Mouse (Mus musculus) MN1 (cell line): ENCODE results near the gene Hnrnpu.
"Not testable (repeated sequence)": the region's sequence is repeated elsewhere in the genome, so short reads cannot be mapped to it uniquely, and the experiment has no call there.

Experiments
- DNase-seq: peaks from one replicate; pipeline ENCODE4 v3.0.0-alpha.2; 2016; ENCODE audit warnings: low spot score

Hnrnpu gene

DNA sequence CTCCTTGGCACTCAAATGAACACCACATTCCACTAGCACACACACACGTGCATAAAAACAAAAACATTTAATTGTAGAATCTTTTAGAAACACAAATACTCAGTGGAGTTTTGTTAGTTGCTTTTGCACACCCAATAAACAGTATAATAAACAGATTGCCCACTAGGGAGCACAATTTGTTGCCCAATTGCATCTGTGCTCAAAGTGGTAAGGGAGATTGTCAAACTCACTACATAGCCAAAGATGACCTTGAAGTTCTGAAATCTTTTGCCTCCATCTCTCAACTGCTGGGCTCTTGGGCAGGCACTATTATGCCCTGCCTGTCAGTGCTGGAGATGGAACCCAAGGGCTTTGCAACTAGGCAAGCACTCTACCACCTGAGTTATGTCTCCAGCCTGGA lies 27.5 kb downstream of the Hnrnpu start:
- DNase-seq = peak; percentile 66

DNA sequence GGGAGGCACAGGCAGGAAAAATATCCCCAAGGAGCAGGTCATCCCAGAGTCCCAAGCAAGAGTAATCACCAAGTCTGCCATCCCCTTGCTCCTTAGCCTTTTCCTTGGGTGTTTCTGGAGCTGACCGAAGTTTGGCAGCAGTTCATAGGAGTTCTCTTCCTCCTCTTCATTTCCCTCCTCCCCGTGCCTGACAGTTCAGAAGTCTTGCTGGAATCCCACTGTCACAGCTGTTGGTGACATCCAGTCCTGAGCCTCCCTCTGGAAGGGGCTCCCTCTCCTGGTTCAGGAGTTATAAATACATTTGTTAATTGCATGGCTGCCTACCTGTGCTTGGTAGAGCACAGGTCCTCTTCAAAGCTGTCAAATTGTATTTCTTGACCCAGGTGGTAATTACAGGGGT lies 28.1 kb downstream of the Hnrnpu start:
- no peak for DNase-seq

DNA sequence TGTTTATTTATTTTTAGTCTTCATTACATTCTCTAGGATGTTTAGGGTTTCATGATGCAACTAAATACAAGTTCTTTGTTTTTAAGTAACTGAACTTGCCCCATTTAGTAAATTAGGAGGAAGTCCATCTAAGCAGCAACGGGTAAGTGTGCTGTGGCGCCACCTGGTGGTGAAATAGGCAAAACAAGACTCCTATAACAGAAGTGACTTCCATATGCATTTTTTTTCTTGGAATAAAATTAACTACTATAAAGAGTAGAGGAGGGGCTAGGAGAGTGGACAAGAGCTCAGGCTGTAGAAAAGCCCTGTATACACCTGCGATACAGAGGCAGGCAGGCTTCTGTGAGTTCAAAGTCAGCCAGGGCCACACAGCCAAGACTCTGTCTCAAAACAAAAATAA lies 34.2 kb downstream of the Hnrnpu start:
- peak; percentile 61 for DNase-seq

DNA sequence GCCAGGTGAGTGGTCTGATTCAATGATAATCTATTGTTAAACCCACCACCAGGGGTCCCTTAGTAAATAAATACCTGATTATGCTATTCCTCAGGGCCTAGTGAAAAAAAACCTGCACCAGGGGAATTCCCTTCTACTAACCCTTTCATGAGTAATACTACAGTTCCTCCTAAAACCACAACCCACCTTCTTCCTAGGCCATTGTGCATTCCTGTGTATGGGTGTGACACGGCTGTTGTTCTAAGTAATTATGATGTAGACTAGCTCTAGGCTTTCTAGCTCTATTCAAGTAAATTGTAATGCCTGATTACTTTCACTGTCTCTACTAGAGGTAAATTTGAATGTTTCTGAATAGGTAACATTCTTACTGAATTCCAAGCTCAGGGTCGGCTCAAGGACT lies 36.3 kb downstream of the Hnrnpu start:
- not testable (repeated sequence) for DNase-seq

DNA sequence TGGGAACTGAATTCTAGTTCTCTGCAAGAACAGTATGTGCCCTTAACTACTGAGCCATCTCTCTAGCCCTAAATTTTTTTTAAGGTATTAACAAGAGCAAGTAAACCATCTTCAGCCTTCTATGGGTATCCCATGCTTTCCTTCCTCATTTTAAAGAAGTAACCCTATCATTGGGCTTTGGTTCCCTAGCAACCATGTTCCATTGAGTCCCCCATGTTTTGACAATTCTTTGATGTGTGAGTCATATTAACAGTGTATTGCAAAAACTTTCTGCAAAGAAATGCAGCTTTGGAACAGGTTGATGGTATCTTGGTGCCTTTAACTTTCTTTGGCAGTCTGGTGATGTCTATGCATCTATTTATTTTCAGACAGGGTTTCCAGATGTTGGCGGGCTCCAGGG lies 43.5 kb downstream of the Hnrnpu start:
- no peak for DNase-seq

DNA sequence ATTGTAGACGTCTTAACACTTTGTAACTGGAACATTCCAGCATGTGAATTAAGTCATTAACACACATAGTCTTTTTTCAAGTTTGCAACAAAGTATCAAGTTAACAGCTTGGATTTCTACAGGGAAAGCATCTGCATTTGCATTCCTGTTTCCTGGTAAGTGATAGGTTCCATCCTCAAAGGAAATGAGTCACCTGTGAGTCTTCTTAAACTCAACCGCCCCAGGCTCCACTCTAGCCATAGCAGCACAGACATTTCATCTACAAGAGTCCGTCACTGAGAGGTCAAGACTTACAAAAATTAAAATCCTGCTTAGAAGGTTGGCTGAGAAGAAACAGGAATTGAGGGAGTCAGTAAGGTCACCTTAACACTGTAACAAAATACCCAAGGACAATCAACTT lies 45.9 kb downstream of the Hnrnpu start:
- no peak for DNase-seq

DNA sequence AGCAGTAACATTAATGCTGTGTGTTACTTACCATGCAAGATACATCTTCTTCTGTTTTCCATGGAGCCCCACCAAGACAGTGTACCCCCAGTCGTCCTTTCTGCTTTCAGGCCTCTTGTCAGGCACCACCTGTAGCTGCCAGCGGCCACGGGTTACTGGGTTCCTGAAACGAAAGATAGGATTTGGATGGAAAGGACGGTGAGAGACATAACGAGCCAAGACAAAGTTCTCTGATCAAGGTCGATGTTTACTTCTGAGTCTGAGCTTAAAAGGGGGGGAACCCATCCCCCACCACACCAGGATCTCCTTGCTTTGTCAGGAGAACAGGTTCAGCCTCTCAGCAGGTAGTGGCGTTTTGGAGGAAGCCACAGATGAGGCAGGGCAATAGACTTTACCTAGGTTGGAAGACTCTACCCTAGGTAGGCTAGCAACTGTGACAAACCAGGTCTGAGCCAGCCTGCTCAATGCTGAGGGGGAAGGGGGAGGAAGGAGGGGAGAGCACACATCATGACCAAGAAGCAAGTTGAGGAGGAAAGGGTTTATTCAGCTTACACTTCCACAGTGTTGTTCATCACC lies 49.9 kb downstream of the Hnrnpu start:
- no peak for DNase-seq

DNA sequence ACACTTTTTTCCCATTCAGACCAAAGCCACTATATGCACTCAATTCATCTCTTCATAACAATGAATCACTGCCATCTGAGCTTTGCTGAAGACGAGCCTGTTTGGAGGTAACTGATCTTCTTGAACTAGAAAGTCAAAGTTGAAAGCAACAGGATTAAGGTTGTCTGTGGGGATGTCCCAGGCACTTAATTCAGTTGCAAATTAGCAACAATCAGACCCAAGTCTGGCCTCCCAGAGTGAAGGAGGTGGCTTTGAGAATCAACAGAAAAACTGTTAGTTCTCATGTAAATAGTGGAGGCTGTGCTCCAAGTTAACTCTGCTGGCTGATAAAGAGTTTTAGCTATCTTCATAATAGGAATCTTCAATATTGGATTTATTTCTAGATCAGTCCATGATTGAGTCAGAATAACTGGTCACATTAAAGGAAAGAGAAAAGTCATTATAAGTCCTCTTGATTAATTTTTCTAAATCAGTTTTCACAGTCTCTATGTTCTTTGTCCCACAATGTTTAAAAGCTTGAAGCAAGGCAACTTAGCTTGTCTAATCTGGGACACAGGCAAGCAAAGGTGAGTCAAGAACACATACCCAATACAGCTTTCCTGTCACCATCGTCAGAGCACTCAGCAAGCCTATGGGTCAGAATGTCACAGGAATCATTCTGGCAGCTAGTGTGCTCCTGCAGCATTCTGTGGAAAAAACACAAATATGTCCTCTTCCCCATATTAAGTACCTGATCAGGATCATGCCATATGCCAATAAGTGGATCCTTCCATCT lies 53.5 kb downstream of the Hnrnpu start:
- no peak for DNase-seq

DNA sequence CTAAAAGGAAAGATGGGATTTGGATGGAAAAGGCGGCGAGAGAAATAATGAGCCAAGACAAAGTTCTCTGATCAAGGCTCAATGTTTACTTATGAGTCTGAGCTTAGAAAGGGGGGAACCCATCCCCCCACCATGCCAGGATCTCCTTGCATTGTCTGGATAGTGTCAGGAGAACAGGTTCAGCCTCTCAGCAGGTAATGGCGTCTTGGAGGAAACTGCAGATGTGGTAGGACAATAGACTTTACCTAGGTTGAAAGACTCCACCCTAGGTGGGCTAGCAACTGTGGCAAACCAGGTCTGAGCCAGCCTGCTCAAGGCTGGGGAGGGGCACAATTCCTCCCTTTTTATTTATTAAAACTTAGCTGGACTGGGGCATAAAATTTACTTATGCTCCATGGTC lies 54.3 kb downstream of the Hnrnpu start:
- DNase-seq = not testable (repeated sequence)

DNA sequence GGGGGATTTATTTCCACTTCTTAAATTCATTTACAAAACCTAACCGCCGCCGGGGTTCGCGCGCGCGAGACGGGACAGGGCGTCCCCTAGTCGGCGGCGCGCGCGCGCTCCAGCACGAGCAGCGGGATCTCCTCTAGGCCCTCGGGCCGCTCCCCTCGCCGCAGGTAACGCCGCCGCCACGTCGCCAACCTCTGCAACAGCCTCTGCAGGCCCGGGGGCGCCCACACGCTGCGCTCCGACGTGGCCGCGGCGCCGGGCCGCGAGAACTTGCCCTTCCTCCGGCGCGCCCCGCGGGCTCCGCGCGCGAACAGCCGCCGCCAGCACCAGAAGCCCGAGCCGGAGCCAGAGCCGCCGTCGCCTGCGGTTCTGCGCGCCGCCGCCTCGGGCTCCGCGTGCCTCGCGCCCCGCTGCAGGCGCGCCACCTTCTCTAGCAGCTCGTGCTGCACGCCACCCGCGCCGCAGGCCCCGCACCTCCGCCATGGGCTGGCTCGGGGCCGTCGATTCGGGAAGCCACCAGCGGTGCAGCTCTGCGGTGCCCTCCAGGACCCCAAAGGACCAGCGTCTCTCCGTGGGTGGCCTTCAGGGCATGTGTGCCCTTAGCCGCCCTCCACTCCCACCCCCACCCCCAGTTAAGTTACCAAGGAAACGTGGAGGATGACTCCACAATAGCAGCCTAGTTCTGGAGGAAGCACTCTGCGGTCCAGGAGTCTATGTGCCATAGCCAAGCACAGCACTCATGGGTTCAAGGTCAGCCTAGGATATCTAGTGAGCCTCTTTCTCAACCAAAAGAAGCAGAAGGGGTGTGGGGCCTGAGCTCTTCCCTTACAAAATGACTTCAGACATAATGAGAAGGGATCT lies 61.3 kb downstream of the Hnrnpu start:
- DNase-seq = no peak

DNA sequence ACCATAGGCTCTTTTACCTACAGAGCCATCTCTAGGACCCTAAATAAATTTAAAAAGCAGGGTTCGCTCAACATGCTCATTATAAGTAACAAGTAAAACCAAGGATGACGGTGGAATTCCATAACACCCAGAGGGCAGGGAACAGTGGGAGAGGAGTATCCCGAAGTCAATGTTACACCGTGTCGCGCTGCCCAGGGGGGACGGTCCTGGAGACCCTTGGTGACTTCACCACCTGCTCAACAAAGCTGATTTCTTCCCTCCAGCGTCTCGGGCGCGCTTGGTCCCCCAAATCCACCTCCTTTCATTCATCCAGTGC lies 61.9 kb downstream of the Hnrnpu start:
- no peak for DNase-seq

DNA sequence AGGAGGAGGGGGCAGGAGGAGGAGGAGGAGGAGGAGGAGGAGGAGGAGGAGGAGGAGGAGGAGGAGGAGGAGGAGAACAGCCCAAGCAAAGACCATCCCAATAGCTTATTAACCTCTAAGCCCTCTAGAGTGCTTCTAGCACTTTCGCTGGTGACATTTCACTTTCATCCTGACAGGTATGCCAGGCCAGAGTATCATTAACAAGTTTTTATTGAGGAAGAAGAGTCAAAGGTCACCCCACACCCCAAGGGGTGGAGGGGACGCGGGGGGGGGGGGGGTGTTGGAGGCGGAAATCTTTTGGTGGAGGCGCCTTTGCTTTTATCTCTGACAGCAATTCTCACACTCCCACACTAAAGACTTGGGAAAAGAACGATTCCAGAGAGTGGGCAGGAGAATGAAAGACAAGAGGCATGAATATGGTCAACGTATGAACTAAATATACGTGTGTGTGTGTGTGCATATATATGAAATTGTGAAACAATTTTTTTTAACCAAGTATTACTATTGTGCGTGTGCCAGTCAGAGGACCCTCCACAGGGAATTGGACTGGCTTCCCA lies 62.3 kb downstream of the Hnrnpu start:
- DNase-seq = no peak
